ENCODE assay signal across 22 mouse cellular contexts in the genomic region with DNA sequence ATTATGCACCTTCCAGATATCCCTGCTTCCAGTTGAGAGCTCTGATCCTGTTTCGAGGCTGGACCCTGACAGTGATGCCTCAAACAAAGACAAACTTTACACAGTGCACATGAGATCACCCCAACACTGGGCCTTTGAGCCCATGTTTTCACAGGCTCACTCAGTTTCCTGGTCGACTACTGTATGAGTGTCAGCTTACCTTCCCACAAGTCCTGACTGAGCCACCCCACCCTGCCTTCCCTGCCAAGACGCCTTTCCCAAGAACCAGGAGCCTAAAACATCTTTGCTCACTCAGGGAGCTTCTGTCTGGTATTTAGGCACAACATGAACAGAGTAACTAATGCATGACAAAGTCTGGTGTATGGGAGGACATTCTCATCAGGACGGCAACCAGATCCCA. TPM values are rescaled to one million over a fixed set of nuclear protein-coding genes. Genes with fewer than 3 reads are reported as not detected.
DNase-seq lines count a peak whose midpoint lies in the region; ATAC-seq lines count a peak whose summit lies in the region.
"Had no signal": no experiment of that assay in that cellular context is flagged by ENCODE, and none has a peak within 500 bp of the region (broad histone marks: within the 10 kb centered on the region; RNA-seq: fewer than 3 reads in every experiment).

No protein-coding gene starts in this region.

- no peak overlapping the region for H3K9ac ChIP-seq in embryonic facial prominence, embryonic 14.5 days (ENCODE audit: low read depth, low read length)
- no peak overlapping the region for H3K9ac ChIP-seq in heart, embryonic 11.5 days (ENCODE audit: low read depth, low read length)
- no peak overlapping the region for H3K9ac ChIP-seq in midbrain, embryonic 11.5 days (ENCODE audit: low read length)

- no peaks in the 10 kb centered on the region for H3K9me3 ChIP-seq in embryonic facial prominence, embryonic 14.5 days (ENCODE audit: control insufficient read depth, low read length)
- H3K9me3 ChIP-seq in embryonic facial prominence, embryonic 10.5 days: no peaks in the 10 kb centered on the region
- no peaks in the 10 kb centered on the region for H3K9me3 ChIP-seq in heart, embryonic 11.5 days (replicated peaks; ENCODE audit: control insufficient read depth, low read length)
- no peaks in the 10 kb centered on the region for H3K9me3 ChIP-seq in midbrain, embryonic 11.5 days (ENCODE audit: control insufficient read depth, low read length)
- H3K9me3 ChIP-seq in midbrain, embryonic 10.5 days (replicated peaks): no peaks in the 10 kb centered on the region
- H3K9me3 ChIP-seq: G1E had no signal

- no peak overlapping the region for H3K27ac ChIP-seq in embryonic facial prominence, embryonic 14.5 days (replicated peaks; ENCODE audit: low read depth, low read length)
- H3K27ac ChIP-seq in embryonic facial prominence, embryonic 10.5 days (replicated peaks): no peak overlapping the region
- H3K27ac ChIP-seq in heart, embryonic 11.5 days (ENCODE audit: low read depth, low read length): no peak overlapping the region
- H3K27ac ChIP-seq in midbrain, embryonic 11.5 days (ENCODE audit: low read depth, low read length): no peak overlapping the region
- no peak overlapping the region for H3K27ac ChIP-seq in midbrain, embryonic 10.5 days (replicated peaks)

- WGBS in embryonic facial prominence, embryonic 14.5 days: 40% methylated on average over 4 of the region's 4 CpGs
- 61% methylated on average over 4 of the region's 4 CpGs for WGBS in embryonic facial prominence, embryonic 10.5 days
- 54% methylated on average over 4 of the region's 4 CpGs for WGBS in heart, embryonic 11.5 days (ENCODE audit: insufficient replicate concordance)
- 66% methylated on average over 4 of the region's 4 CpGs for WGBS in midbrain, embryonic 11.5 days
- 55% methylated on average over 4 of the region's 4 CpGs for WGBS in midbrain, embryonic 10.5 days

- peak; percentile 68; the same call in 1 of the 2 replicates for ATAC-seq in embryonic facial prominence, embryonic 14.5 days (ENCODE audit: low read depth)
- ATAC-seq in heart, embryonic 11.5 days (replicated peaks; ENCODE audit: insufficient number of reproducible peaks, low FRiP score, low TSS enrichment): no peak
- ATAC-seq in midbrain, embryonic 11.5 days (ENCODE audit: low FRiP score): no peak
- ATAC-seq: activated CD4-positive, CD25-positive, alpha-beta regulatory T cell, adult 4 months; CD4-positive, CD25-positive, alpha-beta regulatory T cell, adult 4 months; Patski had no signal

- no peaks in the 10 kb centered on the region for H3K4me1 ChIP-seq in embryonic facial prominence, embryonic 14.5 days (ENCODE audit: control insufficient read depth, insufficient read depth, low read length)
- H3K4me1 ChIP-seq in embryonic facial prominence, embryonic 10.5 days: no peaks in the 10 kb centered on the region
- no peaks in the 10 kb centered on the region for H3K4me1 ChIP-seq in heart, embryonic 11.5 days (ENCODE audit: control insufficient read depth, insufficient read depth, low read length)
- H3K4me1 ChIP-seq in midbrain, embryonic 11.5 days (ENCODE audit: control insufficient read depth, insufficient read depth, low read length): no peaks in the 10 kb centered on the region
- H3K4me1 ChIP-seq in midbrain, embryonic 10.5 days: no peaks in the 10 kb centered on the region

- no peak for DNase-seq in embryonic facial prominence, embryonic 14.5 days (ENCODE audit: low spot score)
- DNase-seq in embryonic facial prominence, embryonic 10.5 days (ENCODE audit: low spot score): no peak
- peak; percentile 64 for DNase-seq in heart, adult 11 months
- peak; percentile 66 for DNase-seq in midbrain, embryonic 11.5 days (ENCODE audit: low spot score, missing footprints)
- no peak for DNase-seq in midbrain, embryonic 10.5 days (ENCODE audit: low spot score)
- peak; percentile 69 for DNase-seq in fibroblast of lung, adult 2 months (ENCODE audit: low read depth)
- DNase-seq in yolk sac, embryonic 10.5 days (ENCODE audit: low spot score): no peak
- DNase-seq: adrenal gland, adult 2 months; adrenal gland, adult 8-10 months; adrenal gland, postnatal 10 days; adrenal gland, postnatal 14 days; adrenal gland, postnatal 25 days; adrenal gland, postnatal 36 days; B cell, adult 2 months; cerebellum, adult 11 months; cerebellum, adult 11-12 months had no signal

- no peaks in the 10 kb centered on the region for H3K27me3 ChIP-seq in embryonic facial prominence, embryonic 14.5 days (replicated peaks; ENCODE audit: control insufficient read depth, insufficient read depth, low read length)
- no peaks in the 10 kb centered on the region for H3K27me3 ChIP-seq in embryonic facial prominence, embryonic 10.5 days (replicated peaks; ENCODE audit: low read depth, poor library complexity, severe bottlenecking)
- no peaks in the 10 kb centered on the region for H3K27me3 ChIP-seq in heart, embryonic 11.5 days (ENCODE audit: control insufficient read depth, insufficient read depth, low read length)
- no peaks in the 10 kb centered on the region for H3K27me3 ChIP-seq in midbrain, embryonic 11.5 days (ENCODE audit: control insufficient read depth, insufficient read depth, low read length)
- H3K27me3 ChIP-seq in midbrain, embryonic 10.5 days (ENCODE audit: low read depth, poor library complexity, severe bottlenecking): no peaks in the 10 kb centered on the region
- H3K27me3 ChIP-seq: CH12.LX, Patski had no signal

- H3K4me3 ChIP-seq in embryonic facial prominence, embryonic 14.5 days (ENCODE audit: low read depth, low read length): no peak overlapping the region
- H3K4me3 ChIP-seq in embryonic facial prominence, embryonic 10.5 days: no peak overlapping the region
- no peak overlapping the region for H3K4me3 ChIP-seq in heart, embryonic 11.5 days (ENCODE audit: low read depth, low read length)
- H3K4me3 ChIP-seq in midbrain, embryonic 11.5 days (ENCODE audit: low read depth, low read length): no peak overlapping the region
- H3K4me3 ChIP-seq in midbrain, embryonic 10.5 days: no peak overlapping the region

- H3K4me2 ChIP-seq in embryonic facial prominence, embryonic 14.5 days (ENCODE audit: low read depth, low read length): no peak overlapping the region
- no peak overlapping the region for H3K4me2 ChIP-seq in heart, embryonic 11.5 days
- no peak overlapping the region for H3K4me2 ChIP-seq in midbrain, embryonic 11.5 days

- no peaks in the 10 kb centered on the region for H3K36me3 ChIP-seq in embryonic facial prominence, embryonic 14.5 days (ENCODE audit: control insufficient read depth, insufficient read depth, low read length)
- no peaks in the 10 kb centered on the region for H3K36me3 ChIP-seq in embryonic facial prominence, embryonic 10.5 days (replicated peaks)
- H3K36me3 ChIP-seq in heart, embryonic 11.5 days (ENCODE audit: control insufficient read depth, insufficient read depth, low read length): no peaks in the 10 kb centered on the region
- H3K36me3 ChIP-seq in midbrain, embryonic 11.5 days (ENCODE audit: control insufficient read depth, insufficient read depth, low read length): no peaks in the 10 kb centered on the region
- no peaks in the 10 kb centered on the region for H3K36me3 ChIP-seq in midbrain, embryonic 10.5 days
- H3K36me3 ChIP-seq: G1E had no signal

RNA-seq across cellular contexts. Expression of a gene that starts 9.6 kb away (rescaled TPM):
- polyA plus RNA-seq in embryonic facial prominence, embryonic 14.5 days (2014; fragmentation: Nextera tagmentation; extraction: Ambion mirVana): 4.9 and 5.7 TPM in 2 replicates
- polyA plus RNA-seq in embryonic facial prominence, embryonic 10.5 days (2016; fragmentation: Nextera tagmentation; extraction: Ambion mirVana): 0.29 and 0.39 TPM in 2 replicates
- polyA plus RNA-seq in heart, embryonic 11.5 days (2014; fragmentation: Nextera tagmentation; extraction: Ambion mirVana): 0.39 and 1.1 TPM in 2 replicates
- 0.34 and 0.76 TPM in 2 replicates for polyA plus RNA-seq in midbrain, embryonic 11.5 days (2014; fragmentation: Nextera tagmentation; extraction: Ambion mirVana)
- 0.28 and 0.43 TPM in 2 replicates for polyA plus RNA-seq in midbrain, embryonic 10.5 days (2016; fragmentation: Nextera tagmentation; extraction: Ambion mirVana)
- polyA plus RNA-seq: G1E had no signal

RNA-seq across cellular contexts. Expression of a gene that starts 9.7 kb away (rescaled TPM):
- 9.2 and 9.4 TPM in 2 replicates for polyA plus RNA-seq in embryonic facial prominence, embryonic 14.5 days (2014; fragmentation: Nextera tagmentation; extraction: Ambion mirVana)
- polyA plus RNA-seq in embryonic facial prominence, embryonic 10.5 days (2016; fragmentation: Nextera tagmentation; extraction: Ambion mirVana): 8.4 and 9.0 TPM in 2 replicates
- polyA plus RNA-seq in heart, embryonic 11.5 days (2014; fragmentation: Nextera tagmentation; extraction: Ambion mirVana): 8.3 and 8.9 TPM in 2 replicates
- polyA plus RNA-seq in midbrain, embryonic 11.5 days (2014; fragmentation: Nextera tagmentation; extraction: Ambion mirVana): 6.5 and 7.0 TPM in 2 replicates
- polyA plus RNA-seq in midbrain, embryonic 10.5 days (2016; fragmentation: Nextera tagmentation; extraction: Ambion mirVana): 6.7 and 7.9 TPM in 2 replicates

Comparison
In these comparisons a context has a peak if more than half of its experiments do, and no peak if none do; other contexts are left out.
1. DNase-seq: peak in heart, adult 11 months (single experiment), midbrain, embryonic 11.5 days (single experiment) and fibroblast of lung, adult 2 months (single experiment); none in embryonic facial prominence, embryonic 14.5 days (single experiment), embryonic facial prominence, embryonic 10.5 days (single experiment), midbrain, embryonic 10.5 days (single experiment) and yolk sac, embryonic 10.5 days (single experiment).